Mouse (Mus musculus): Measurements from ENCODE around the gene Gm14137. TPM values are rescaled to one million over a fixed set of nuclear protein-coding genes. Genes with fewer than 3 reads are reported as not detected.

The Gm14137 gene
- polyA plus RNA-seq, 1 experiment from 2014 or later, result 0.10 TPM

DNA sequence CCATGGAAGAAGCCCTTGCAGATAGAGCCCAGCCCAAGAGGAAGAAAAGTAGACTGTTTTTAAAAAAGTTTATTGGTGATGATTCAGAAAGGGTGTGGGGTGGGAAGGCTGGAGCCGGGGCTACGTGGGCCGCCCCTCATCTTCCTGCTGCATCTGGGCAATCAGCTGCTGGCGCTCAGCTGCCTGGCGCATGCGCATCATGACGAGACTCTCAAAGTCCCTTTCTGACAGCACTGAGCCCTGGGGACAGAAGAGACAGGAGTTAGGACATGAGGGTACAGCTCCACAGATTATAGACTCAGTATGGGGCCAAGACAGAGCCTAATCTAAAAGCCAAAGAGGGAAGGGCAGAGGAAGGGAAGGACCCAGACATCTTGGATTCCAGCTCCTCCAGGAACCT is 1.9 kb upstream of the Gm14137 start:
- Histone ChIP-seq H3K4me1 (replicated peaks) (peaks cover 36% of the 10 kb centered on the region), H3K9me3 (replicated peaks) (no peaks in the 10 kb centered on the region), H3K36me3 (replicated peaks) (0 out of 2 replicates have a peak, but pooled peaks cover 9% of the 10 kb centered on the region), H3K4me3 (replicated peaks) (no peak overlapping the region), H3K4me2 (no peak overlapping the region), H3K27me3 (peaks cover 25% of the 10 kb centered on the region), H3K27ac (replicated peaks) (0 out of 2 replicates have a peak overlapping the region, but pooled peaks have one; percentile 41), H3K9ac (0 out of 2 replicates have a peak overlapping the region, but pooled peaks have one; percentile 6)
- WGBS (ENCODE audit: insufficient replicate concordance), result 75% methylated on average over 7 of the region's 7 CpGs
- no peak for ATAC-seq (ENCODE audit: insufficient read depth)

DNA sequence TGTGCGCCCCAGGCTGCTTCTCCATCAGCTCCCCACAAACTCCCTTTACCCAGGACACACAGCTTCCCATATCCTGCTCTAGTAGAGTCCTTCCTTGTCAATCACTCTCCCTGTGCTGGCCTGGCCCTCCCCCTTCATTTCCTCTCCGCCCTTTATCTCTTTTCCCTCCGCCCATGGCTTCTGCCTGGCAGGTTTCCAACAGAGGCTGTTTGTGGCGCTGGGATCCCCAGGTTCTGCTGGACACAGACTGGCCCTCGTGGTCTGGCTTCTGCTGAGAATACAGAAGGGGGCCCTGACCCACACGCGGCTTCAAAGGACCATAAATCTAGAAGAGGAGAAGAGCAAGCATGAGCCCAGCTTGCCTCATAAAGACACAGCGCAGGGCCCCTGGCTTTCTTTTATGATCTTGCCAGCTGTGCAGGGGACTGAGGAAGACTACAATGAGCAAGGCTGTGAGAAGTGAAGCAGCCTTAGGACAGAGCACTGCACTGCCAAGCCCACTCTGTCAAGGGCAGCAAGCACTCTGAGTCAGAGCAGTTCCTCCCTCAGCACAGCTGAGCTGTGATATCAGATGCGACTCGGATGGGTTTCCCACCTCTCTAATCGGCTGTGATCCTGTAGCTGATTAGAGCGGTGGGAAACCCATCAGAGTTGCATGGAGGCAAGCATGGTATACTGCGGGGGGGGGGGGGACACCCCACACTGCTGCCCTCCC is 1.3 kb upstream of the Gm14137 start:
- 0 out of 2 replicates have a peak, but pooled peaks cover 9% of the 10 kb centered on the region for H3K36me3 ChIP-seq (replicated peaks)
- peaks cover 19% of the 10 kb centered on the region for H3K27me3 ChIP-seq
- H3K9me3 ChIP-seq (replicated peaks), result no peaks in the 10 kb centered on the region
- H3K4me3 ChIP-seq (replicated peaks), result no peak overlapping the region
- H3K4me2 ChIP-seq, result peak overlapping the region; percentile 44
- peaks cover 31% of the 10 kb centered on the region for H3K4me1 ChIP-seq (replicated peaks)
- peak; percentile 58 for ATAC-seq (ENCODE audit: insufficient read depth)
- WGBS (ENCODE audit: insufficient replicate concordance), result 6% methylated on average over 13 of the region's 13 CpGs
- H3K9ac ChIP-seq, result 0 out of 2 replicates have a peak overlapping the region, but pooled peaks have one; percentile 6
- peak overlapping the region; percentile 41; the same call in 1 of the 2 replicates for H3K27ac ChIP-seq (replicated peaks)

DNA sequence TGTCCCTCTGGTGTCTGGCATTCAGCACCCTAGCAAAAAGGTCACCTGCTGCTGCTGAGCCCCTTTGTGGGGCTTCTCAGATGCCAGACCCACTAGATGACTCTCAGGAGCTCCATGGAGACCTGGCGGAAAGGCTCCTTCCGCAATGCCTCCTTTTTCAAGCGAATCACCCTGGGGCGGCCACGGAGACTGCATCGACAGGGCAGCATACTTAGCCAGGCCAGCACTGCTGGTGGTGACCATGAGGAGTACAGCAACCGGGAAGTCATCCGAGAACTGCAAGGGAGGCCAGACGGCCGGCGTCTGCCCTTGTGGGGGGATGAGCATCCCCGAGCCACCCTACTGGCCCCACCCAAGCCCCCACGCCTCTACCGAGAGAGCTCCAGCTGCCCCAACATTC is 557 bp downstream of the Gm14137 start:
- ATAC-seq (ENCODE audit: insufficient read depth), result no peak
- H3K9me3 ChIP-seq (replicated peaks), result no peaks in the 10 kb centered on the region
- H3K27me3 ChIP-seq, result peaks cover under 1% of the 10 kb centered on the region; the same call in 1 of the 2 replicates
- H3K4me2 ChIP-seq, result no peak overlapping the region
- WGBS (ENCODE audit: insufficient replicate concordance), result 75% methylated on average over 14 of the region's 14 CpGs
- H3K4me3 ChIP-seq (replicated peaks), result no peak overlapping the region
- H3K4me1 ChIP-seq (replicated peaks), result peaks cover 26% of the 10 kb centered on the region
- 0 out of 2 replicates have a peak, but pooled peaks cover 16% of the 10 kb centered on the region for H3K36me3 ChIP-seq (replicated peaks)
- H3K9ac ChIP-seq, result no peak overlapping the region
- no peak overlapping the region for H3K27ac ChIP-seq (replicated peaks)

DNA sequence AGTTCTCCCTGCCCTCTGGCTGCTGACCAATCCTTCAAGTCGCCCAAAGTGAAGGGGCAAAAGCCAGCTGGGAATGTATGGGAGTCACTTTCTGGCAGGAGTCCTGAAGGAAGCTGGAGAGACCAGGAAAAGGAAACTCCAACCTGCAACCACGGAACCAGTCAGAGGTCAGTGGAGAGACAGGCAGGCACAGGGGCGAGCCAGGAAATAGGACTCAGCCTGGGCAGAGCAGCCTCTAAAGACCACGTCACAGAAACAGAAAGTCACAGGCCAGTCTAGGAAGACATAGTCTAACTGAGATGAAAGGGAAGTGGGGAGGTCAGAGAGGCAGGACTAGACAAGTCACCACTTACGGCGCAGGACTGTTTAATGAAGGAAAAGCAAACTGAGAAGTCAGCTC is 1.3 kb downstream of the Gm14137 start:
- Histone ChIP-seq H3K36me3 (replicated peaks) (0 out of 2 replicates have a peak, but pooled peaks cover 20% of the 10 kb centered on the region), H3K4me1 (replicated peaks) (peaks cover 26% of the 10 kb centered on the region), H3K4me2 (no peak overlapping the region), H3K4me3 (replicated peaks) (no peak overlapping the region), H3K27me3 (no peaks in the 10 kb centered on the region), H3K27ac (replicated peaks) (no peak overlapping the region; the same call in 1 of the 2 replicates), H3K9me3 (replicated peaks) (no peaks in the 10 kb centered on the region), H3K9ac (no peak overlapping the region)
- 51% methylated on average over 6 of the region's 6 CpGs for WGBS (ENCODE audit: insufficient replicate concordance)
- ATAC-seq (ENCODE audit: insufficient read depth), result no peak

DNA sequence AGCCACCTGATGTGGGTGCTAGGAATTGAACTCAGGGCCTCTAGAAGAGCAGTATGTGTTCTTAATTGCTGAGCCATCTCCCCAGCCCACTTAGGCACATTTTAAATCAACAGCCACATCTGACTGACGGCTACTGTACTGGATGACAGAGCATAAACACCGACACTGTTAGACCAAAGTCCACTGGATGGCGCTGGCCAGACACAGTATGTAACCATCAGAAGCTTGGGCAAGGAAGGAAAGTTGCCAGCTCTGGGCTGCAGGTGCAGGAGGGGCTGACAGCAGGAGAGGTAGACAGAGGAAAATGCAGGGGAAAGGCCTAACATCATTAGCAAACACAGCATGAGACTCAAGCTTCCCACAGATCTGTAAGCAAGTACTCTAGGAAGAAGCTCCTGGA is 2.5 kb downstream of the Gm14137 start:
- Histone ChIP-seq H3K9ac (no peak overlapping the region), H3K9me3 (replicated peaks) (no peaks in the 10 kb centered on the region), H3K27ac (replicated peaks) (no peak overlapping the region), H3K27me3 (no peaks in the 10 kb centered on the region), H3K4me1 (replicated peaks) (peaks cover 26% of the 10 kb centered on the region), H3K36me3 (replicated peaks) (0 out of 2 replicates have a peak, but pooled peaks cover 19% of the 10 kb centered on the region), H3K4me2 (no peak overlapping the region), H3K4me3 (replicated peaks) (no peak overlapping the region)
- WGBS (ENCODE audit: insufficient replicate concordance), result 50% methylated on average over 3 of the region's 3 CpGs
- no peak for ATAC-seq (ENCODE audit: insufficient read depth)

DNA sequence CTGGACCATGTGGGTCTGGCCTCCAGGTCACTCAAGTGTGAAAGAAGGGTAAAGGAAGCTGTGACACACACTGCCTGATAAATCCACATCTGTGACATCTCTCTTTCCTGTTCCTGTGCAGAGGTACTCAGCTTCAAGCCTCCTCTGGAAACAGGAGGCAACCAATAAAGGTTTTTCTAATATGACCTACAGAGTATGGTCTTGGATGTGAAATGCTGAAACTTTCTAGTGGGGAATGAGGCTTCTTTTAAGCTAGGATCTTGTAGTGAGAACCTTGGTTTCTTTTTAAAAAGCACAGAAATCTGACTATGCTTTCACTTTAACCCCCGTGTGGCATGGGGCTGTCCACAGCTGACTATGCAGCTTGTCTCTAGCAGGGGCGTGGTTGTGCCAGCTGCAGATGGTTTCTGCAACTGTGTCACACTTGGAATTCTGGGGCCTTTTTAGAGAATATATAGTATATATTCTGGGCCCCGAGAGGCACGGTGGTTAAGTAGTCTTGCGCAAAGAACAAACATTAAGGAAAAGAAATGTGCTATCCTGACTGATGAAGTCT is 3.2 kb downstream of the Gm14137 start:
- H3K27ac ChIP-seq (replicated peaks), result no peak overlapping the region
- H3K4me1 ChIP-seq (replicated peaks), result peaks cover 19% of the 10 kb centered on the region
- no peaks in the 10 kb centered on the region for H3K27me3 ChIP-seq
- no peak for ATAC-seq (ENCODE audit: insufficient read depth)
- H3K9me3 ChIP-seq (replicated peaks), result no peaks in the 10 kb centered on the region
- no peak overlapping the region for H3K4me2 ChIP-seq
- H3K4me3 ChIP-seq (replicated peaks), result no peak overlapping the region
- whole genome bisulfite sequencing (ENCODE audit: insufficient replicate concordance), result 74% methylated on average over 5 of the region's 5 CpGs
- no peak overlapping the region for H3K9ac ChIP-seq
- 0 out of 2 replicates have a peak, but pooled peaks cover 13% of the 10 kb centered on the region for H3K36me3 ChIP-seq (replicated peaks)

DNA sequence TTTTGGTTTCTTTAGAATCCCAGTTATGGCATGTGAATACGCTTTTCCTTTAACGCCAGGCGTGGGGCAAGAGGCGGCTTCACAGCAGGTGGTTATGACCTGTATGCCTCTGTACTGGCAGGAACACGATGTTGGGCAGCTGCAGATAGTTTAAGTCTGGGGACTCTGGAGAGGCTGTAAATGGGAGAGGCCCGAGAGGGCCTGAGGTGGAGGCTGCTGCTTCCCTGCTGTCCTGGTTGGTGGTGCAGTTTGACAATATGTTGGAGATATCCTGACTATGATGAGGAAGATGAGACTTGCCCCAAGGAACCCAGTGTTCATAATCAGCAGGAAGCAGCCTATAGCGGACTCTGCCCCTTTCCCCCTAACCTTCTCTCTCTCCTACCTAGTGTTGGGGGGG is 8.6 kb downstream of the Gm14137 start:
- 69% methylated on average over 7 of the region's 7 CpGs for WGBS (ENCODE audit: insufficient replicate concordance)
- ATAC-seq (ENCODE audit: insufficient read depth), result no peak
- no peak overlapping the region for H3K4me2 ChIP-seq
- H3K9ac ChIP-seq, result no peak overlapping the region
- no peak overlapping the region for H3K4me3 ChIP-seq (replicated peaks)
- H3K9me3 ChIP-seq (replicated peaks), result no peaks in the 10 kb centered on the region
- H3K27ac ChIP-seq (replicated peaks), result no peak overlapping the region
- H3K27me3 ChIP-seq, result no peaks in the 10 kb centered on the region
- peaks cover 37% of the 10 kb centered on the region for H3K36me3 ChIP-seq (replicated peaks)
- no peaks in the 10 kb centered on the region for H3K4me1 ChIP-seq (replicated peaks)

DNA sequence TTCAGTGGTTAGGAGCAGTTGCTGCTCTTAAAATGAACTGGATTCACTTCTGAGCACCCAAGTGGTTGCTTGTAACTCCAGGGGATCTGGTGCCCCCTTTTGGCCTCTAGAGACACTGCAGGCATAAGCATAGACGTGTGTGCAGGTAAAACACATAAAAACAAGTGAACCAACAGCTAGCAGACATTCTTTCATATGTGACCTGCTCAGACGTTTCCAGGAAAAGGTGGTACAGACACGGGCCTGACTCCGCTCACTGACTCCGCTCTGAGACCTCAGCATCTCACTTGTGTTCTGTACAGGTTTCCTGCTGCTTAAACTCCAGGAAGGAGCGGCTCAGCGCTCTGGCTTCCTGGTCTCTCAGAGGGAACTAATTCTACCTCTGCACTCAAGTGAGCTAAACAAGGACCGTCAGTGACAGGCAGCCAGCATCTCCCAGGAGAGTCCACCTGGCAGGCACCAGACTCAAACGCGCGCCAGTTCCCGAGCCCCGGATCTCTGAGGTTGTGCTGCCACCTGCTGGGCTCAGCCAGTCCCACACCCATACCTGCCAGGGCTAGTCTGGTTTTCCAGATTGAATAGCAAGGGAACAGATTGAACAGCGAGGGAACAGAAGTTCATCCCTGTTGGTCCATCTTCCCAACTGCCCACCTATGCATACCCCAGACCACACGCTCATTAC is 14.9 kb downstream of the Gm14137 start:
- no peaks in the 10 kb centered on the region for H3K9me3 ChIP-seq (replicated peaks)
- no peaks in the 10 kb centered on the region for H3K27me3 ChIP-seq
- peak overlapping the region; percentile 87 for H3K4me2 ChIP-seq
- peaks cover 10% of the 10 kb centered on the region for H3K36me3 ChIP-seq (replicated peaks)
- WGBS (ENCODE audit: insufficient replicate concordance), result 5% methylated on average over 15 of the region's 15 CpGs
- peak overlapping the region; percentile 54 for H3K4me3 ChIP-seq (replicated peaks)
- 0 out of 2 replicates have a peak overlapping the region, but pooled peaks have one; percentile 15 for H3K27ac ChIP-seq (replicated peaks)
- peak; percentile 90 for ATAC-seq (ENCODE audit: insufficient read depth)
- peak overlapping the region; percentile 49 for H3K9ac ChIP-seq
- peaks cover 8% of the 10 kb centered on the region for H3K4me1 ChIP-seq (replicated peaks)

DNA sequence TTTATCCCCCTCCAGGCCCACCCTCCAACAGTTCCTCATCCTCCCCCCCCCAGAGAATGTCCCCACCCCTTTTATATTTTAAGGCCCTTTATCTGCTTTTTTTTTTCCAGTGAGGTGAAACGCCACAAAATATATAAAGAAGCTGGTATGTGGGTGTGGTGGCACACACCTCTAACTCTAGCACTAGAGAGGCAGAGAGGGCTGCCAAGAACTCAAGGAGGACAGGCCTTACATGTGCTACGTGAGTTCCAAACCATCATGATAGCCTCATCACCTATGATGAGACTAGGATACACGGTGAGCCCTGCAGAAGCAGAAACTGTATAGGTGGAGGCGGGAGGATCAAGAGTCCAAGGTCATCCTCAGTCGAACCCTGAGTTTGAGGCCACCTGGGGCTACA is 16.7 kb downstream of the Gm14137 start:
- Histone ChIP-seq H3K27ac (replicated peaks) (no peak overlapping the region), H3K9ac (no peak overlapping the region)

DNA sequence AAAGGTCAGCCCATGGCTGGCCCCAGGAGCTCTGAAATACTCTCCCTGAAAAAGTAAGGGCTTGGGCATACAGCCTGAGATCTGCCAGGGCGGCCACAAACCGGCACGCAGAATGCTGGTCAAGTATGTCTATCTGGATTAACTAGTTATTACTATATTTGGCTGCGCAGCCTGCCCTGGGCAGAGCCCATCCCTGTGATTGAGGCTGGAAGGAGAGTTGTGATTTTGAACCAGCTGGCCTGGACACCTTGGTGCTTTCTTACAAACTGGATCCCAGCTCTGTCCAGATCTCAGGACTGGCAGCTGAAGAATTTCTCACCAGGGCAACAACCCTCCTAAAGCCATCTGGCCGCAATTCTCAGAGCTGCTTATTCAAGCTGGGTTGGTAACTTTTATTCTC is 19.8 kb downstream of the Gm14137 start:
- ATAC-seq (ENCODE audit: insufficient read depth), result no peak
- no peak overlapping the region for H3K4me2 ChIP-seq
- no peak overlapping the region for H3K27ac ChIP-seq (replicated peaks)
- no peaks in the 10 kb centered on the region for H3K27me3 ChIP-seq
- no peak overlapping the region for H3K4me3 ChIP-seq (replicated peaks)
- no peak overlapping the region for H3K9ac ChIP-seq
- WGBS (ENCODE audit: insufficient replicate concordance), result 68% methylated on average over 5 of the region's 5 CpGs
- no peaks in the 10 kb centered on the region for H3K9me3 ChIP-seq (replicated peaks)
- peaks cover 12% of the 10 kb centered on the region for H3K4me1 ChIP-seq (replicated peaks)
- H3K36me3 ChIP-seq (replicated peaks), result no peaks in the 10 kb centered on the region

More for the DNA sequence above, 16.7 kb downstream of the Gm14137 start:
- Histone ChIP-seq H3K9me3 (replicated peaks) (no peaks in the 10 kb centered on the region), H3K4me2 (no peak overlapping the region), H3K36me3 (replicated peaks) (no peaks in the 10 kb centered on the region), H3K4me1 (replicated peaks) (peaks cover 8% of the 10 kb centered on the region), H3K27me3 (no peaks in the 10 kb centered on the region), H3K4me3 (replicated peaks) (no peak overlapping the region)
- no peak for ATAC-seq (ENCODE audit: insufficient read depth)
- WGBS (ENCODE audit: insufficient replicate concordance), result 59% methylated on average over 5 of the region's 5 CpGs
